Mouse (Mus musculus) T-helper 1 cell (primary cell): Measurements from ENCODE around the gene Srp9.

ENCODE experiments used
- in situ Hi-C: fragments of 300-600 bp; cut with MboI, MseI; formaldehyde crosslinking; loops from one replicate; pipeline ENCODE4 v1.15.1; 2025; ENCODE audit warnings: high pct_unique_total_duplicates

Gene Srp9

GRCm38 (mm10) chr1:182105023-182105422 is 19.5 kb upstream of the Srp9 start:
- in situ Hi-C loops: no loop called here

GRCm38 (mm10) chr1:182107251-182107650 is 17.3 kb upstream of the Srp9 start:
- in situ Hi-C loops: no loop called here

DNA sequence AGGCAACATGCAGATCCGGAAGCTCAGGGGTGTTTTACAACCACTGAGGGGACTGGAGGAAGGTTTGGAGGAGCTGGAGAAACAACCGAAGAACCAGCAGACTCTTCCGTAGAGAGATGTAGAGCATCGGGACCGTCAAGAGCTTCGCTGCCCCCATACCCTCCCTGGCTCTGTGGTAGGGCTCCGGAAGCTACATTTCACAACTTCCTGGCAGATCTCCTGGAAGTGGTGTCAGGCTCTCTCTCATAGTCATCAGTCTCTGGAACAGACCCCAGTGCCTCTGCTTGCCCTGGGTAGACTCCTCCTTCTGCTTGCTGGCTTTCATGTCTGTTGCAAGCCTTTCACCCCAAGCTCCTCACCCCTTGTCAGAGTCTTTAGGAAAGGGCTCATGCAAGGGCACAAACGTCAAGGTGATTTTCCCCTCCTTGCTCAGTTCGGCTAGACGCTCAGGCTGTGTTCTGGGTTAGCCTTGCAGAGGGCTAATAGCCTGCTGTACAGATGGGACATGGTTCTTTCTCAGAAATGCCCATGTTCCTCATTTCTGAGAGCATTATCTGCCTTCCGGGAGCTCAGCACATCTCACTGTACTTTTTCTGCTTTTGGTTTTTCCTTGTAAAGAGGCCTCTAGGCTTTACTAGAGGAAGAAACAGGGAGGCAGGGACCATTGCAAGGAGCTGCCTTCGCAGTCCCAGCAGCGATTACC is 16.0 kb upstream of the Srp9 start:
- in situ Hi-C loops: no loop called here

- in situ Hi-C loops: loop anchor here (5.0 kb wide), 1 partner anchor 223 kb away; no protein-coding TSS in a partner anchor
These were observed 14.4 kb upstream of the Srp9 start for GRCm38 (mm10) chr1:182110185-182110584.

- in situ Hi-C loops: loop anchor here (5.0 kb wide), 1 partner anchor 224 kb away; no protein-coding TSS in a partner anchor
These were observed 13.7 kb upstream of the Srp9 start for GRCm38 (mm10) chr1:182110708-182111385.

- in situ Hi-C loops: loop anchor here (5.0 kb wide), 1 partner anchor 224 kb away; no protein-coding TSS in a partner anchor
These were observed 12.9 kb upstream of the Srp9 start for GRCm38 (mm10) chr1:182111386-182112317.

GRCm38 (mm10) chr1:182112385-182112784 is 12.2 kb upstream of the Srp9 start:
- in situ Hi-C loops: loop anchor here (5.0 kb wide), 1 partner anchor 225 kb away; no protein-coding TSS in a partner anchor

- in situ Hi-C loops: loop anchor here (5.0 kb wide), 1 partner anchor 226 kb away; no protein-coding TSS in a partner anchor
These were observed 11.4 kb upstream of the Srp9 start for GRCm38 (mm10) chr1:182113131-182113530.

DNA sequence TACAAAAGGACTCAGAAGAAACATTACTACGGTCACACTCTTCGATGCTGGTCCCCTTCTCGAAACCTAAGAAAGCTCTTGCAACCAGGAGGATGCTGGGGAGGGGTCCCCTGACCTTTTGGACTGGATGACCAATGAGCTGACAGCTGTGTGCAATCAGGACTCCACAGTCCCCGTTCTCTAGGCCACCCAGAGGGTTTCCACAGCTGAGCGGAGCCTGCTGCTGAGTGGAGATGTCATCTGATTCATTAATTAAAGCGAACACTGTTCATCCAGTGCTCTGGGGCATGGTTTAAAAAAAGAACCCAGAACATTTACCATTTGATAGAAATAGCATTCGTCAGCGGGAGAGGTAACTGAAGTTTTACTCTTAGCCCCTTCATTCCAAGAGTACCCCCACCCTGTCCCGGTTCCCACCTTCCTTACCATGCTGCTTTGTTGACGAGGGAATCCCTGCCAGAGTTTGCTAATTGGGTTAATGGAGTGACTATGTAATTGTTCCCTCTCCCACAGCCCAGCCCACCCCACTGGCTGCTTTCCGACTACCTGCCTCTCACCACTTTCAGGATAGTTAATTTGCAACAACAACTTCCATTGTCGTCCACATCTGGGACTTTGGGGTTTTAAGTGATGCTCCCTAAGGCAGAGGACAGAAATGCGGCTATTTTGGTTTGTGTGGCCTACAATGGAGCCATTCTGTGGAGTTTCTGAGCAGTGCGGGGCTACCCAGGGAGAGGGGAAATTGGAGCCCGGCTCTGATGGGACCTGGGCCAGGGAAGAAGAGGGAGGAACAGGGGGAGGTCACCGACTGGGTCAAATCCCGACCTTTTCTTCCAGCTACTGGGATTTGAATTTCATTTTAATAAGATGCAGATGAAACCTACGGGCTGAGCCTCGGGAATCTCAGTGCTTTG is 10.7 kb upstream of the Srp9 start:
- in situ Hi-C loops: loop anchor here (5.0 kb wide), 1 partner anchor 227 kb away; no protein-coding TSS in a partner anchor

- in situ Hi-C loops: no loop called here
These were observed 9.3 kb upstream of the Srp9 start for GRCm38 (mm10) chr1:182115197-182115596.

DNA sequence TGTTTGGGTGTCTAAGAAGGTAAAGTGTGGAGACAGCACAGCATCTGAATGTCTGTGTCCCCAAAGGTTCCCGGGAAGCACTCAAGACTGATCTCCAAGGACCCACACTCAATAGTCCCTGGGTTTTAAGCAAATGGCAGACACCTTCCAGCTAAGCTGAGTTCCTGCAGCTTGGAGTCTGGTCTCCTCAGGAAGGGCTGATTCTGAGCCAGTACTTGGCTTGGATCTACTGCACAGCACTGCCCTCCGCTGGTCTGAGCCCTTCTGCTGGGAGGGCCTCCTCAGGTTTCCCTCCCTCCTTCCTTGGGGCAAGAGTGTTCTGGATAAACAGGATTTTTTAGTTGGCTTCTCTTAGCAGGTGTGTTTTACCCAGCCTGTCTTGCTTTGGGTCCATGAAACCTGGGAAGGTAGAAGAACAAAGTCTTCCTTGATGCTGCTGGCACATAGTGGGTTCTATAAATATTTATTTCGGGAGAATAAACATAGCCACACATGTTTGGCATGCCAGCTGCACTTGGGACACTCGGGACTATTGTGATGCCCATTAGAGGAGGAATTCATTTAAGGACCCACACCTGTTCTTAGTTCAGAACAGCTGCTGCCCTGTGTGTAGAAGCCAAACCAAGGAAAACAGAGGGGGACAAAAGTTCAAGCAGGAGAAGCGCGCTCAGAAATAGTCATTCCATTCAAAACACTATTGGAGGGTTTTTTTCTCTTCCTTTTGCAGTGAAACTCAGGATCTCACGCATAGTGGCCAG is 8.7 kb upstream of the Srp9 start:
- in situ Hi-C loops: no loop called here

- in situ Hi-C loops: no loop called here
These were observed 2.1 kb upstream of the Srp9 start for GRCm38 (mm10) chr1:182122413-182122812.

DNA sequence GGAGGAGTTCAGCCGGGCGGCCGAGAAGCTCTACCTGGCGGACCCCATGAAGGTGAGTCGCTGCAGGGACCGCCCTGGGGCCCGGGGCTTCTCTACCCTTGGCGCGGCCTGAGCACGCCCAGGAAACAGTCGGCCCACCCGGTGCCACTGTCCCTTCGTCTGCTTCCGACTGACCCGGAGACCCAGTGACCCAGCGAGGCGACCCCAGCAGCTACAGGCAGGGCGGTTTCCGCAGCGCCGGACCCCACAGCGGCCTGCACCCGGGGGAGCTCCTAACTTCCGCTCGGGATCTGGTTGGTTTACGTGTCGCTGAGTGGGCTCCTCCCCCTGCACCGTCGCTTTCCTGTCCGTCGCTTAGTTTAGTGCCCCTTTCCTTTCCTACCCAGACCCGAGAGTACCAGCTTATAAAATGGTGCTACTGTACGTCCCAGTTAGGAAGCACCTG is 409 bp downstream of the Srp9 start:
- in situ Hi-C loops: no loop called here

GRCm38 (mm10) chr1:182130830-182131229 is 6.3 kb downstream of the Srp9 start:
- in situ Hi-C loops: no loop called here

DNA sequence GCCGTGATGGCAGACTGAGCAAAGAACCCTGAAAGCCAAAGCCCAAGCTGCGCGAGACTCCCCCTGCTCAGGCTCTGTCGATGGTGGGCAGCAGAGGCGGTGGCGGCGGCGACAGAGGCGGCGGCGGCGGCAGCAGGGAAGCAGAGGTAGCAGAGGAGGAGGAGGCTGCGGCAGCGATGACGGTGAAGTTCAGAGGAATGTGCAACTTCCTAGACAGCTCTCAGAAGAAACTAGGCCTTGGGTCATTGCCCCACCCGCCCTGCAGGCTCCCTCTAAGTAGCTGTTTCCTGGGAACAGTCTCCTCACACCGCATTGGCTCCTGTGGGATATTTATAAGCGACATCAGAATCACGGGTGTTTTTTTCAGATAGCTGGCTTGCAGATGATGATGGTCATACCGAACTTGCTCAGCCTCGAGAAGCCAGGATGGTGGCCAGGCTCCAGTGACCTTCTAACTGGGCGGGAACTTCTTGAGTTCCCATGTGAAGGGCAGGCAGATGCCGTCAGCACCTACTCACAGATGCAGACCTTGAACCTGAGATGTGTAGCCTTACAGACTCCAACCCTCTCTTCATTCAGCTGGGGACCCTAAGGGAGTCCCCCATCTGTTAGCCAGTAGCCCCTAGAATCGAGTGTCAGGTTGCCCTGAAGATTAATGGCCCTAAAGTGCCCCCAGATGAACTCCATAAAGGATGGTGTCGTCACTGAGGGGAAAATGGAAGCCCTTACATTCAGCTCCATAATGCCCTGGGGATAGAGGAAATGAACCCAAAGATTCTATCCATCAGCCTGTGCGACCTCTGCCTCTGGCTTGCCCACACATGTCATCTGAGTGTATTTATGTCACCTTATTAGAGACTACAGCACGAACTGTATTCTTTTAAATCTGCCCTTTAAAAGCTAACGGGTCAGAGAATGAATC is 12.9 kb downstream of the Srp9 start:
- in situ Hi-C loops: no loop called here

DNA sequence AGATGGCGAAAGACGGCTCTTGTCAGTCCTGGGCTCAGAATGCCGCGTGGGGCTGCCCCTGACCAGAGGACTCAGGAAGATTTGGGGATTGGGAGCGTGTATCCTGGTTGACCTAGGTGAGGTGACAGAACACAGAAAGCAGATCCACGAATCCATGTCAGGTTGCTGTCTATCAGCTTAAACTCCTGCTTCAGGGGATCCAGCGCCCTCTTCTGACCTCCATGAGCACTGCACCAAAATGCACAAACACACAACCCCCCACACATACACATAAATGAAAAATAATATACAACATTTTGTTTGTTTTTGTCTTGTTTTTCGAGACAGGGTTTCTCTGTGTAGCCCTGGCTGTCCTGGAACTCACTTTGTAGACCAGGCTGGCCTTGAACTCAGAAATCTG is 13.6 kb downstream of the Srp9 start:
- in situ Hi-C loops: no loop called here

DNA sequence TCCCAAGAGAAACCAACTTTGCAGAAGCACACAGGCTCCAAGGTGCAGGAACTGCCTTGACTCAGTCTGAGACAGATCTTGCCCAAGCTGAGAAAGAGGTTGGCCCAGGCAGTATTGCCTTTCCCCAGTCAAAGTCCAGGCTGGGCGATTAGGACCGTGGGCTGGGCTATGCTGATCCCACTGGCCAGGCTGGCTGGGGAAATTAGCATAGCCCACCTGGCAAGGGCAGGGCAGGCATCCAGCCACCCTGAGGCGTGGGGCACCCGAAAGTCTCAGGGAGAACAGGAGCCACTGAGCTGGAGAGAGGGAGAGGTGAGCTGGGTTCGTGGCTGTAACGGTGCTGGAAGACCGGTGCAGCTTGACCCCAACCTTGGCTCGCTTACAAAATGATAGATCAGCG is 15.4 kb downstream of the Srp9 start:
- in situ Hi-C loops: loop anchor here (5.0 kb wide), 1 partner anchor 397 kb away; no protein-coding TSS in a partner anchor

GRCm38 (mm10) chr1:182140370-182140769 is 15.8 kb downstream of the Srp9 start:
- in situ Hi-C loops: loop anchor here (5.0 kb wide), 1 partner anchor 397 kb away; no protein-coding TSS in a partner anchor

DNA sequence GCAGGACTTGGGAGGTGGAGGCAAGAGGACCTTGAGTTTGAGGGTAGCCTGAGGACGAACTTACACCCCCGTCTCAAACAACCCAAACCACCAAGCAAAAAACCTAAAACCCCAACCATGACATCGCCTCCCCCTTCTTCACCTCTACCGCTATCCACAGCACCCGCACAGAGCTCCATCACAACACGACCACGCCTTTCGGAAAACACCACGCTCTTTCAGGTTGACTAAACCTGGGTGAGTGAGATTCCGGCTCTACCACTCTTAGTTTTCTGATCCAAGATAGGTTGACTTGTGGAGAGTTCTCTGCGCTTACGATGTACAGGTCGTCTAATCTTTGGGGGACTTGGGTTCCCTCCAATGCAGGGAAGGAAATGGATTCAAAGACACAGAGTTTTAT is 18.2 kb downstream of the Srp9 start:
- in situ Hi-C loops: loop anchor here (5.0 kb wide), 1 partner anchor 395 kb away; no protein-coding TSS in a partner anchor
